Mouse (Mus musculus): Measurements from ENCODE around the gene Spata2.

- TF ChIP-seq CTCF (IDR thresholded peaks at IDR 0.05; ENCODE audit: borderline replicate concordance, insufficient read depth, low read length) (no peak), POLR2A (IDR thresholded peaks at IDR 0.05; ENCODE audit: low read depth, low read length) (no peak)
These were observed 49.7 kb upstream of the Spata2 start for GRCm38 (mm10) chr2:167542361-167542760.
